Mouse (Mus musculus) erythroblast, adult 5-6 weeks (primary cell): ENCODE measurements around the gene Pdcd10. TPM values are rescaled to one million over a fixed set of nuclear protein-coding genes. Genes with fewer than 3 reads are reported as not detected.

Source experiments
- ATAC-seq: replicated peaks from 2 replicates; pipeline ENCODE4 v1.8.0; 2016; ENCODE audit warnings: moderate number of reproducible peaks, mild to moderate bottlenecking, moderate TSS enrichment, inconsistent platforms; ENCODE audit not compliant: poor library complexity, low FRiP score, severe bottlenecking
- total RNA-seq, 2 experiments: library from RNA; stranded (forward) in 1 of 2; stranded (reverse) in 1 of 2; fragments of 150-400 nt in 1 of 2; fragments of 200-764, 138-1000 nt in 1 of 2; gene quantifications; 2 replicates each; pipeline versions ENCODE4 v1.2.3 to v1.2.4; 2015 to 2017; ENCODE audit warnings: low replicate concordance in 2 of 2

Gene Pdcd10
- total RNA-seq, 2 experiments from 2014 or later, result 44.2 to 72.5 TPM

- no peak for ATAC-seq
Observed at GRCm38 (mm10) chr3:75482056-75482455, 74.6 kb downstream of the Pdcd10 start, which contains the start of gene Wdr49. Gene Wdr49, minus strand, starts transcription at chr3:75482156.

GRCm38 (mm10) chr3:75475106-75475505 is 81.5 kb downstream of the Pdcd10 start:
- ATAC-seq, result no peak

- no peak for ATAC-seq
Observed at GRCm38 (mm10) chr3:75474657-75475056, 82.0 kb downstream of the Pdcd10 start.

- ATAC-seq, result no peak
Observed at GRCm38 (mm10) chr3:75468154-75468553, 88.5 kb downstream of the Pdcd10 start.

Other genes with a start within 250 kb of the Pdcd10 start
- not detected in 2 replicates for gene Wdr49, start 74.7 kb downstream of the Pdcd10 start, total RNA-seq (2015; ENCODE audit: low replicate concordance)
- not detected in 2 replicates for gene Wdr49, start 74.7 kb downstream of the Pdcd10 start, total RNA-seq (2017; ENCODE audit: low replicate concordance)
- gene Serpini1, start 691 bp upstream of the Pdcd10 start, total RNA-seq (2015; ENCODE audit: low replicate concordance), result 1.2 and 2.3 TPM in 2 replicates
- gene Serpini1, start 691 bp upstream of the Pdcd10 start, total RNA-seq (2017; ENCODE audit: low replicate concordance), result 0.26 and 0.28 TPM in 2 replicates
- gene Gm29133, start 191.3 kb upstream of the Pdcd10 start, total RNA-seq (2015; ENCODE audit: low replicate concordance), result not detected in 2 replicates
- not detected in 2 replicates for gene Gm29133, start 191.3 kb upstream of the Pdcd10 start, total RNA-seq (2017; ENCODE audit: low replicate concordance)